Mouse (Mus musculus) adrenal gland, postnatal 36 days (tissue): ENCODE results near the gene Cntnap1. TPM values are rescaled to one million over a fixed set of nuclear protein-coding genes. Genes with fewer than 3 reads are reported as not detected.

Source experiments
- DNase-seq, 2 experiments: peaks; one replicate each; pipeline ENCODE4 v3.0.0; 2021; ENCODE audit warnings: mixed read lengths in 1 of 2
- microRNA-seq: library from miRNA; unstranded; fragments of <30 nt; microRNA quantifications from one replicate; pipeline ENCODE4 v1.2.0, GENCODE M21; 2021
- total RNA-seq, 2 experiments: library from RNA; stranded (reverse); gene quantifications; 2 replicates each; pipeline ENCODE4 v1.2.3; 2021

The Cntnap1 gene
- total RNA-seq, 2 experiments from 2014 or later = 4.6 to 4.9 TPM

DNA sequence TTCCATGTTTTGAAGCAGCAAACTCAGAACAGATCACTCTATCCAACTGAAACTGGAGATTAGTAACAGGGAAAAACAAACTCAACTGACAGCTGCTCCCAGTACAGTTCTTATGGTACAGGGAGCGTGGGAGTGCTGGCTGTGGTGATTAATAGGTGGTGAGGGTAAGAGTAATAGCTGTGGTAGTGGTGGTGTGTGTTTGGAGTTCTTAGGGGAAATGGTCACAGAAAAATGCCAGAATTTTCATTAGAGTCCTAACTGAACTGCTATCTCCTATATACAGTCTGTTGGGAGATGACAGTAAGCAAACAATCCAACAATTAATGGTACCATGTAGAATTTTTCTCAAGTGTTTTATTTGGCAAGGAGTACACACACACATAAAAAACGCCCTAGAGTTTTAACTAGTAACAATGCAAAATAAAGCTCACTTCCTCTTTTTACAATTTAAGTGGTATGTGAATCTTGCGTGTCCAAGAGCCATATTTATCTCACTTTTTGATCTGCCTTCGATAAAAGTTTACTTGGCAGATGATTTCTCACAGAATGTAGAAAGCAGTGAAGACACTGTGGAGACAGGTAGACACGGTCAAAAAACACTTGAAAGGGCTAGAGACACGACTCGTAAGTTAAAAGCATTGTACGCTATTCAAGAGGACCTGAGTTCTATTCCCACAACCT is 51.1 kb downstream of the Cntnap1 start:
- no peak for DNase-seq

DNA sequence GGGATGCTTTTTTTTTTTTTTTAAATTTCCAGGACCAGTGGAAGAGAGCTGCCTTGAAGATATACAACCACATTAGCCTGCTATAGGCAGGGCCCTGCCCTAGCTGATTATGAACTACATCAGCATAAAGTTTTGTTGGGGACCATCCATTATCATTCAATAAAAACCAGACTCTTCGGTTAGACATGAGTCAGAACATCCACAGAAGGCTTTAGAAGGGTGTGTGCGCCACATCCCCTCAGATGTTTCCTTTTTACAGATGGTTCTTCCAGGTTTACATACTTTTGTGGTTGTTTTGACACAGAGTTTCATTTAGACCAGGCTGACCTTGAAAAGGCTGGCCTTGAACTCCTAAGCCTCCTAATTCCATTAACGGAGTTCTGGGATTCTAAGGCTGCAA is 54.0 kb downstream of the Cntnap1 start:
- DNase-seq = no peak

DNA sequence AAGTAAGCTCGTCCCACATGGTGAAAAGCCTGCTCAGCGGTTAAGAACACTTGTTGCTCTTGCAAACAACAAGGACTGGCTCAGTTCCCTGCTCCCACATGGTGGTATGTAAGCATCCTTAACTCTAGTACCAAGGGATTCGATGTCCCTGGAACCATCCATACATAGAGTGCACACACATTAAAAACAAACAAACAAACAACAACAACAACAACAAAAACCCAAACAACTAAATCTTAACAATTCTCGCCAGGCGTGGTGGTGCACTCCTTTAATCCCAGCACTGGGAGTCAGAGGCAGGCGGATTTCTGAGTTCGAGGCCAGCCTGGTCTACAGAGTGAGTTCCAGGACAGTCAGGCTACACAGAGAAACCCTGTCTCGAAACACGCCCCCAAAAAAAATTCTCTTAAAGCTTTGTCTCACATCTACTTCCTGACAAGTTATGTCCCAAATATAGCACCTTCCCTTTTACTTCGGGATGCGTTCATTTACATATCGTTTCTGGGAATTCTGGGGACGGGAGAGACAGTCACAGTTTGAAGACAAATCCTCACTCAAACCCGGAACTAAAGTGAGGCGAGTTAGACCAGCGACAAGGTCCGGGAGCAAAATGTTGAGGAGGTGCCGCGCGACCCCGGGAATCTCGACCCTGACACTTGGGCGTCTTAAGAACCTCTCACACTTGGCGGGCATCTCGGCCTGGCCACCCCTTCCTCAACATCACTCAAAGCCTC is 55.2 kb downstream of the Cntnap1 start:
- DNase-seq = peak in 1 of 2 experiments; percentile 20

DNA sequence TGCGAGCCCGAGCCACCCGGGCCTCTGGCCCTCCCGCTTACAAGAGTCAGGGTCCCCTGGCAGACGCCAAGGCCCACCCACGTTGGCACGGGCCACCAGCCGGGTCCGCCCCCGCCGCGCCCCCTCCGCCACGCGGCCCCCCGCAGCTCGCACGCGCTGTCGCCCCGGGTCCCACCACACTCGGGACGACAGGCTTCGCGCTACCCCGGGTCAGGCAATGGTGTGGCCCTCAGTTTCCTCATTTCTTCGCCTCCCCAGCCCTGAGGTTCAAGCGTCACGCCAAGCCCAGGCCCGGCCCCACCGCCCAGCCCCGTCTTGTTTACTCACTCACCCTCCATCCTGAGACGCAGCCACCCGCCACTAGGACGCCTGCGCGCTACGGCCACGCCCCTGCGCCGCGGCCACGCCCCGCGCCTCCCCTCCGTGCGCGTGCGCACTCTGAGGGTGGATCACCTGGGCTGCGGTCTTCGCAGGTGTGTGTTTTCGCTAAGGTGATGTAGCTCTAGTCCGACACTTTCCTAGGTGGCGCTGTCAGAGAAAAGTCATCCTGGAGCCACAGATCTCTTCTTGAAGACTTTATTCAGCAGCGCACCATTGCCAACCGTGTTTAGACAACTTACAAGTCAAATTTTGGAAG is 55.9 kb downstream of the Cntnap1 start, which contains the start of gene Ezh1:
Ezh1 (minus strand) TSS at position 399 of the 637 bp plus-strand sequence.
- DNase-seq = peak; percentile 91 to 93

DNA sequence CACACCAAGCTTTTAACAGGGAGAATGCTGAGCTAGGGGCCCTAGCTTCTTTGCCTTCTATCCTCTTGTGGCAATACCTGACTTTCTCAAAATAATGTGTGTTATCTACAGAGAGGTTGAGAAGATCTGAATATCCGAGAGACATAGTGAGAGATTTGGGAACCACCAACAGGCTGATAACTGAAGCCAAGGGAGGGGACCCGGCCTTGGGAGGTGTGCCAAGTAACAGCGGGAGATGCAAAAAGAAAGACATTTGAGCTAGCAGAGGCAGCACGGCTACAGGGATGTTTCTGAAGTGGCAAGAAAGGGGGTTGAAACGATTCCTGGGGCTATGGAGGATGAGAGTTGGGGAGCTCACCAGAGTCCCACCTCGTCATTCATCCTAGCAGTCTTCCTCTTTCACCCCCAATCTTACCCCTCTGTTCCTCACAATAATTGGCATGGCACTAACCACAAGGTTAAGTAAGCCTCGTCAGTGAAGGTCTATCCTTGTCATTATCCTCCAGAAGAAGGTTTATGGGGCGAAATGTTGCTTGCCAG is 59.1 kb downstream of the Cntnap1 start:
- peak; percentile 68 to 78 for DNase-seq

DNA sequence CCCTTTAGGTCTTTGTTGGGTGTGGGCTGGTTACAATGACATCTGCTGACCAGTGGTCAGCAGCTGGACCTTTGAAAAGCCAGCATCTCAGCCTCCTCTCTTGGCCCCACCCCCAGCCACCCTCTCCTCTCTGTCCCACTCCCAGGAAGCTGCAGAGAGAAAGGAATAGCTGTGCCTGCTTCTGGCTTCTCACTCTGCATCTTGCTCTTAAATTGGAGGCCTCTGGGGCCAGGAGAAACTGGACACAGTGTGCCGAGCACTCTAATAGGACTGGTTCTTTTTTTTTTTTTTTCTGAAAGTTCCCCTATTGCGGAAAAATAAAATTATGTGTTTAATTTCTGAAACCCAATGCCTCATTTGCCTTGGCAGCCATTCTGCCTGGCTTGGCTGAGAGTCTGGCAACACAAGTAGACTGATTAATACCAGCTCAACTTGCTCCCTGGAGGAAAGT is 59.8 kb downstream of the Cntnap1 start:
- DNase-seq = peak in 1 of 2 experiments; percentile 30

DNA sequence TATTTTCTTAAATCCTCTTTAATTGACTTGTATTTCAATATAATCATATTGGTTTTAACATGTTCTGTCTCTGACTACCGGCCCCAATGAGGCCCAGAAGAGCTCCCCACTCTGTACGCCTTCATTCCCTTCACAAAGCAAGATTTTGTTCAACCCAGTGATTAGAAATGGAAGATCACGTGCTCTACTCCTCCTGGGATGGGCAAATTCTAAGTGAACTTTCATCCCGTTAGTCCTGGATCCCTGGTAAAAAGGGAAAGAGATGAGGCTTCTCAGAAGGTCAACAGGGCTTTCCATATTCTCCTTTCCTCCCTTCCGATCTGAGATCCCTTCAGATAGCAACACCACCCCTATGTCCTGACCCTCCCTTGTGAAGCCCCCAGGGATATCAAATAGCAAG is 60.2 kb downstream of the Cntnap1 start:
- no peak for DNase-seq

DNA sequence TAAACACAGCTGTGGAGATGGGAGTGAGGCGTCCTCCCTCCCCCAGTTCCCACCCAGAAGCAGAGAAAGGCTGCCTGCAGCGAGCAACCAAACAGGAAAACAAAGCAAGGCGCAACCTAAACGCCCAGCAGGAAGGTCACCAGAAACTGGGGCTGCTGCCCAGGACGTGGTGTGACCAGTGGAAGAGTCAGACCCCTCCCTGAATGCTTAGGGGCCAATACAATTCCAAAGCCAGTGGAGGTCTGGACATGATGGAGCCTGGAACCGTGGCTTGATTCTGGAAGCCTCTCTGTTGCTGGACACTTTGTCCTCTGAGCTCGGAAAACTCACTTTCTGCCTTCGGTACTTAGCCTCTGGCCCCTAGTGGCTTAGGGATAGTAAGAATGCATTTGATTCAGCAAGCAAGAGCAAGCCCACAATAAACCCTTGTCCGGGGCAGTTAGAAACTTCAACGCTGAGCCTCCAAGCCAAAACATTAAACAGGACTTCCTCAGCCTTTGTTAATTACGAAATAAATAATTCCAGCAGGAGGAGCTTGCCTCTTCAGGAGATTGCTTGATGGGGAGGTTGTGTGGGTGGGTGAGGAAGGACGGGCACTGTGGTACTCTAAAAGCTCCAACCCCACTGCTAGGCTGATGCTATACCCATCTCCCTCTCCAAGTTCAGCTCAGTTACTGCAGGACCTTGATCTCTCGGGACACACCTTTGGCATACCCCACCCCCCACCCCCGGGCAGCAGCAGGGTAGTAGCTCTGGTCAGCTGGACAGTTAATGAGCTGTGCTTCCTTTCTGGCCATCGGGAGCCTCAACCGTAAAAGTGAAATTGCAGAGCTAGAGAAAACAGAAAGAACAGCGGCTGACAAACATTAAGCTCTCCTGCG is 60.9 kb downstream of the Cntnap1 start:
- peak; percentile 42 to 56 for DNase-seq

DNA sequence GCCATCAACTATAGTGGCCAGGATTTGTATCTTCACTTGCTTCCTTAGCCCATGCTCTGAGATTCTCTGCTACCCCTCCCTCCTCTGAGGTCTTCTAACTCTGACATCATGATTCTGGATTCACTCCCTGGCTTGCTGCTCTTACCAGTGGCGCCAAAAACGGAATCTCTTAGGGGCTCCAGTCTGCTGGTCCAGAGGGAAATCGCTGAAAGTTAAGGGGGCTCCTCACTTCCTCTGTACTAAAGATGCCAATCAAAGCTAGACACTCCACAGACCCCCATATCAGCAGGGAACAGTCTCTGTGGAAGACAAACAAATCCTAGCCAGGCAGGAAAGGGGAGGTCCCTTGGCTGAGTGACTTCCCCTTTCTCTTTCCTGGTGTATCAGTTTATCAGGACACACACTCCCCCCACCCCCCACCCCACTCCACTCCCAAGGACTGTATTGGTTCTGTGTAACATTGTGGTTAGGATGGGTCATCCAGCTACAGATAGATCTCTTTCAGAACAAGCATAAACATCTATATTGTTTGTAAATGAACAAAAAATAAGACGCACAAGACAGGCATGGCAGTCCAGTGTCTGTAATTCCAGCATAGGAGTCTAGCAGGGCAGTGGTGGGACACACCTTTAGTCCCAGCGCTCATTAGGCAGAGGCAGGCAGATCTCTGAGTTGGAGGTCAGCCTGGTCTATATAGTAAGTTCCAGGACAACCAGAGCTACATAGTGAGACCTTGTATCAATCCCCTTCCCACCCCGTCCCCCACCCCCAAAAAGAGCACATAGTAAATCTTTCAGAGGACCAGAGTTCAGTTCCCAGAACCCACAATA is 61.9 kb downstream of the Cntnap1 start:
- peak in 1 of 2 experiments; percentile 27 for DNase-seq

DNA sequence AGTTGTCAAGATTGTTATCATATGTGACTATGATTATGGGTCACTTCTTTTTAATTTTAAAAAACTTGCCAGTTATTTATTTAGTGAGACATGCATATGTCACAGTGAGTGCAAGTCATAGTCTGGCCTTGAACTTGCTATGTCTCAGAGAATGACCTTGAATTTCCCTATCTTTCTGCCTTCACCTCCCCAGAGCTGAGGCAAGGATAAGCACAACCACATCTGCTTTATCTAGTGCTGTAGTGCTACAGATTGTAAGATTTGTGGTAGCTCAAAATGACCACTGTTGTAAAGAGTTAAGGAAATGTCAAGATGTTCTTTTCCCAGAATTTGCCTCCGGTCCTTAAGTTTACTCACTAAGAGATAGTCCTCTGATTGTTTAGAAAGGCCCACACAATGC is 62.9 kb downstream of the Cntnap1 start:
- no peak for DNase-seq

DNA sequence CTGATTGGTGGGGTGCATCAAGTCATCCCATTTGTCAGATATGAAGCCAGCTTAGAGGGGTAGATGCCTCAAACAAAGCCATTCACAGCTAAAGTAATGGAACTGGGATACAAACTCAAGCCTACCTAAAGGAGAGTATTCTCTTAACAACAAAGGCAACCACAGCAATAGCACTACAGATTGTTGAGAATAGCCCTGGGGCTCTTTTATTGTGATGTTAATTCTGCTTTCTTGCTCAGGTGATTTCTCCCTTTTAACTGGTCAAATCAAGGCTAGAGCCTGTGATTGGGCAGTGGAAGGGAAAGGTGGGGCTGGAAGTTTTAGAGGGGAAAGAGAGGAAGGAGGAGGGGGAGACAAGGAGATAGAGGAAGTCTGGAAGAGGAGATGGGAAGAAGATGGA is 63.8 kb downstream of the Cntnap1 start:
- no peak for DNase-seq

DNA sequence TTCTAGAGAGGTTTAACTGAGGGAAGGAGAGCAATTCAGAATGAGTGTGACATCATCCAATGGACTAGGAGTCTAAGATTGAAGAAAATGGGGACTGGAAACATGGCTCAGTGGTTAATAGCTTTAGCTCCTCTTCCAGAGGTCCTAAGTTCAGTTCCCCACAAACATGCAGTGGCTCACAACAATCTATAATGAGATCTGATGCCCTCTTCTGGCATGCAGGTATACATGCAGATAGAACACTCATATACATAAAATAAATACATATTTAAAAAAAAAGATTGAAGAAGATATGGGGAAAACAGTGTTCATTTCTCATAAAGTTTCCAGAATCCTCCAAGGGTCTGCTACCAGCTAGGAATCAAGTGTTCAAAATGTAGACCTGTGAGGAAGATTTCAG is 65.1 kb downstream of the Cntnap1 start:
- no peak for DNase-seq

DNA sequence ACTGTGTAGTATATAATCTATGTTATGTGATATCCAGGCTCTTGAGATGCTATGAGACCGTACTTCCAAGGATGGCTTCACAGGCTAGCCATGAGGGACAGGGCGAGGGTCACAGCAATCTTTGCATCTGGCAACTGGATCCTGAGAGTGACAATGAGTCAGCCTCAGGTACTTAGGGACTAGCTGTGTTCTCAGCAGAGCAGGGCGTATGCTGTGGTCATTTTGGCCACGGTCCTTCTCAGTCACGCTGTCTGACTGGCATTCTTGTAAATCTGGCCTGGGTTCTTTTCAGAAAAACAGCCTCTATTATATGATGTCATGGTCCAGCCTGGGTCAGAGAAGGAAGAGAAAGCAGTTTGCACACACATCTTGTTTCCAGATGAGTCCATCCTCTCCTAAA is 66.5 kb downstream of the Cntnap1 start:
- DNase-seq = no peak

DNA sequence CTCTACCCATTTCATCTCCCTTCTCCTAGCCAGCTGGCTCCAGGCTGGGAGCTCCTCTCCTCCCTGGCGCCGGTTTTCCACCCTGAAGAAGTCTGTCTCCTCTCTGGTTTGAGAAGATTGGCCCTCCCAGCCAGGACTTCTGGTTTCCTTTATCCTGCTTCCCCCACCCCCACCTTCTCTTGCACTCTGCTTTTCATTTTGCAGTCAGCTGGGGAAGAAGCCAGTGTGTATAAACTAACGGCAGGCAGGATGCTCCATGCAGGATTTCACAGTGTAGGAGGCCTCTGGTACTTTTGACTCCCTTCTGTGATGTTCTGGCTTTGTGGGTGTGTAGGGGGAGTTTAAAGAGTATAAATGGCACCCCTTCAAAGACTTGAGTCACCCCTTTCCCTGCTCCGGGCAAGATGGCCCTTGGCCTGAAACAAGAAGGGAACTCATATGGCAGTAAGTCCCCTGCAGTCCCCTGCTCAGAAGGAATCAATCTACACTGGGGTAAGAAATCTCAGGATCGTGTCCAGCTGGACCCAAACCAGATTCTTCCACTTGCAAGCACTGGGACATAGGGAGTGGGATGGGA is 67.8 kb downstream of the Cntnap1 start:
- DNase-seq = no peak

Small RNA genes within 50 kb of the gene (microRNA-seq; reads per million reads assigned to microRNA genes)
- gene Gm27626 = not detected

Other genes with a start within 250 kb of the Cntnap1 start
- gene Stat3, start 231.0 kb upstream of the Cntnap1 start, total RNA-seq = 100 to 1,000 TPM in 1 of 2 experiments, 10 to 100 TPM in 1; 74.2 to 109 TPM
- 100 to 1,000 TPM; 307 to 340 TPM for gene Cavin1, start 199.6 kb upstream of the Cntnap1 start, total RNA-seq
- gene Atp6v0a1, start 161.1 kb upstream of the Cntnap1 start, total RNA-seq = 100 to 1,000 TPM; 122 to 148 TPM
- 10 to 100 TPM; 36.3 to 47.0 TPM for gene Naglu, start 100.5 kb upstream of the Cntnap1 start, total RNA-seq
- gene Hsd17b1, start 92.1 kb upstream of the Cntnap1 start, total RNA-seq = 1 to 10 TPM; 1.5 to 3.3 TPM
- 100 to 1,000 TPM in 1 of 2 experiments, 10 to 100 TPM in 1; 71.3 to 111 TPM for gene Coasy, start 88.0 kb upstream of the Cntnap1 start, total RNA-seq
- 10 to 100 TPM; 50.1 to 63.1 TPM for gene Mlx, start 83.2 kb upstream of the Cntnap1 start, total RNA-seq
- gene Psmc3ip, start 75.1 kb upstream of the Cntnap1 start, total RNA-seq = 1 to 10 TPM; 5.8 to 6.6 TPM
- 10 to 100 TPM; 53.2 to 57.2 TPM for gene Retreg3, start 50.6 kb upstream of the Cntnap1 start, total RNA-seq
- gene Tubg1, start 50.6 kb upstream of the Cntnap1 start, total RNA-seq = 10 to 100 TPM; 41.3 to 42.7 TPM
- 1 to 10 TPM; 5.9 to 7.0 TPM for gene Tubg2, start 14.6 kb upstream of the Cntnap1 start, total RNA-seq
- gene Plekhh3, start 828 bp downstream of the Cntnap1 start, total RNA-seq = 10 to 100 TPM; 21.5 to 30.0 TPM
- gene Ccr10, start 4.9 kb downstream of the Cntnap1 start, total RNA-seq = under 1 TPM in 1 of 2 experiments, not detected in 1; 0.43 TPM
- gene Ezh1, start 55.9 kb downstream of the Cntnap1 start, total RNA-seq = 10 to 100 TPM; 30.0 to 37.7 TPM
- 10 to 100 TPM; 39.5 to 61.8 TPM for gene Ramp2, start 75.5 kb downstream of the Cntnap1 start, total RNA-seq
- 100 to 1,000 TPM in 1 of 2 experiments, 10 to 100 TPM in 1; 90.6 to 121 TPM for gene Vps25, start 83.2 kb downstream of the Cntnap1 start, total RNA-seq
- gene Wnk4, start 90.0 kb downstream of the Cntnap1 start, total RNA-seq = 1 to 10 TPM; 1.5 to 2.5 TPM
- under 1 TPM; 0.23 to 0.26 TPM for gene Cntd1, start 108.5 kb downstream of the Cntnap1 start, total RNA-seq
- gene Coa3, start 108.6 kb downstream of the Cntnap1 start, total RNA-seq = 10 to 100 TPM; 69.2 to 75.4 TPM
- 100 to 1,000 TPM; 150 to 159 TPM for gene Becn1, start 131.8 kb downstream of the Cntnap1 start, total RNA-seq
- 100 to 1,000 TPM; 122 to 145 TPM for gene Psme3, start 145.7 kb downstream of the Cntnap1 start, total RNA-seq
- gene Aoc2, start 154.5 kb downstream of the Cntnap1 start, total RNA-seq = 1 to 10 TPM; 4.6 to 7.1 TPM
- gene Aoc3, start 160.1 kb downstream of the Cntnap1 start, total RNA-seq = 10 to 100 TPM; 40.4 to 67.8 TPM
- 1 to 10 TPM; 2.9 to 6.4 TPM for gene G6pc, start 197.0 kb downstream of the Cntnap1 start, total RNA-seq
- 10 to 100 TPM; 30.1 to 35.2 TPM for gene Aarsd1, start 247.1 kb downstream of the Cntnap1 start, total RNA-seq